10 mouse cellular contexts compared by ENCODE assay signal in the genomic region with DNA sequence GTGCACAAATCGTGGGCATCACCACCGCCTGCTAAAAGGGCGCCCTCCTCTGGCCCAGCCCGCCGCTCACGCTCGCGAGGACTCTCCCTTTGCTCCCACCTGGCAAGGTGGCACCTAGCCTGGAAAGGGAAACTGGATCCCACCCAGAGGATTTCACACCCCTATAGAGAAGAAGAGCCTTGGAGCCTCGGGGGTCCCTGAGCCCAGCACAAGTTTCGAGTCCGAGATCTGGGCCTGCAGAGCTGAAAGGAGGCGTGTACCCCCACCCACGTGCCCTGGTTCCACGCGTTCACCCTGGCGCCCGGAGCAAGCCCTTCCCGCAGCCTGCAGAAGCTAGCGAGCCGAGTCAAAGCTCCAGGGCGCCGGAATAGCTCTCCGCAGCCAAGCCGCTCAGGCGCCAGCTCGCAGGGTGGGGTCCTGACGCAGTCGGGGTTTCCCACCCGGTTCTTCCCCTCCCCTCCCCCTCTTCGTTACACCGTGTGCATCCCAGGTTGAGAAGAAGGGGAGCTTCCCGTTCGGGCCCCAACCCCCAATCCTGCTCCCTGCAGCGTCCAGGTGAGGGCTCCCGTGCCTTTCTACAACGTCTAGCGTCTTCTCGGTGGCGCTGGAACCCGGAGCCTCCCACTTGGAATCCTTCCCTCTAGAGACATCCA. TPM values are rescaled to one million over a fixed set of nuclear protein-coding genes. Genes with fewer than 3 reads are reported as not detected.
A peak's percentile ranks its signal among the peaks of the same experiment; 100 is the strongest.
DNase-seq lines count a peak whose midpoint lies in the region; ATAC-seq lines count a peak whose summit lies in the region.
"Had no signal": no experiment of that assay in that cellular context is flagged by ENCODE, and none has a peak within 500 bp of the region (broad histone marks: within the 10 kb centered on the region; RNA-seq: fewer than 3 reads in every experiment).

No protein-coding gene starts in this region.

- ATAC-seq in neural tube, embryonic 14.5 days (ENCODE audit: low read depth) = no peak

- H3K36me3 ChIP-seq in hindbrain, embryonic 10.5 days = no peaks in the 10 kb centered on the region
- H3K36me3 ChIP-seq in neural tube, embryonic 14.5 days (ENCODE audit: control insufficient read depth, insufficient read depth, low read length) = no peaks in the 10 kb centered on the region
- H3K36me3 ChIP-seq: heart, embryonic 15.5 days had no signal

- intact Hi-C loops in heart, postnatal 25 days (cut with DNase I) = no loop called here

- H3K4me2 ChIP-seq in neural tube, embryonic 14.5 days (ENCODE audit: low read depth, low read length) = peak overlapping the region; percentile 69
- H3K4me2 ChIP-seq: heart, embryonic 15.5 days had no signal

- no peak overlapping the region for H3K9ac ChIP-seq in neural tube, embryonic 14.5 days (replicated peaks; ENCODE audit: low read depth, low read length)
- H3K9ac ChIP-seq: heart, embryonic 15.5 days had no signal

- peak overlapping the region; percentile 13; the same call in 1 of the 2 replicates for H3K27ac ChIP-seq in hindbrain, embryonic 10.5 days
- no peak overlapping the region for H3K27ac ChIP-seq in neural tube, embryonic 14.5 days (ENCODE audit: low read depth, low read length)
- H3K27ac ChIP-seq: heart, embryonic 15.5 days had no signal

- DNase-seq in retina, postnatal 1 day = peak; percentile 35
- no peak for DNase-seq in retina, embryonic 14.5 days (ENCODE audit: low spot score)
- peak; percentile 86 for DNase-seq in cerebellum, postnatal 14 days
- DNase-seq in hindbrain, embryonic 10.5 days (ENCODE audit: low spot score) = no peak
- no peak for DNase-seq in layer of hippocampus, postnatal 36 days
- DNase-seq in gastrocnemius, postnatal 4 days (ENCODE audit: low spot score in 2 of 2) = no peak
- DNase-seq in heart, postnatal 25 days (ENCODE audit: low spot score) = no peak

- no peaks in the 10 kb centered on the region for H3K9me3 ChIP-seq in hindbrain, embryonic 10.5 days
- no peaks in the 10 kb centered on the region for H3K9me3 ChIP-seq in neural tube, embryonic 14.5 days (ENCODE audit: control insufficient read depth, low read length)
- H3K9me3 ChIP-seq: heart, embryonic 15.5 days had no signal

- peaks cover 79% of the 10 kb centered on the region for H3K4me1 ChIP-seq in hindbrain, embryonic 10.5 days (replicated peaks)
- H3K4me1 ChIP-seq in neural tube, embryonic 14.5 days (ENCODE audit: control insufficient read depth, insufficient read depth, low read length) = peaks cover 28% of the 10 kb centered on the region

- peaks cover 96% of the 10 kb centered on the region for H3K27me3 ChIP-seq in hindbrain, embryonic 10.5 days (ENCODE audit: insufficient read depth, poor library complexity, severe bottlenecking)
- peaks cover 12% of the 10 kb centered on the region for H3K27me3 ChIP-seq in neural tube, embryonic 14.5 days (ENCODE audit: control insufficient read depth, insufficient read depth, low read length)

- peak overlapping the region; percentile 63 for H3K4me3 ChIP-seq in hindbrain, embryonic 10.5 days
- H3K4me3 ChIP-seq in neural tube, embryonic 14.5 days (ENCODE audit: low read depth, low read length) = peak overlapping the region; percentile 63
- H3K4me3 ChIP-seq: heart, embryonic 15.5 days had no signal

- WGBS in hindbrain, embryonic 10.5 days = 3% methylated on average over 40 of the region's 40 CpGs
- 1% methylated on average over 38 of the region's 40 CpGs for WGBS in neural tube, embryonic 14.5 days

RNA-seq across cellular contexts. Expression of gene Igsf21, which starts 2.3 kb away (rescaled TPM):
- 6.7 and 13.8 TPM in 2 replicates for polyA plus RNA-seq in hindbrain, embryonic 10.5 days (2016; fragmentation: Nextera tagmentation; extraction: Ambion mirVana)
- polyA plus RNA-seq in neural tube, embryonic 14.5 days (2014; fragmentation: Nextera tagmentation; extraction: Ambion mirVana) = 77.0 and 95.1 TPM in 2 replicates
- total RNA-seq in layer of hippocampus, postnatal 36 days (2021) = 10 to 100 TPM; 35.3 to 38.7 TPM
- total RNA-seq in gastrocnemius, postnatal 4 days (2021) = under 1 TPM in 1 of 2 experiments, not detected in 1; 0.18 TPM
- total RNA-seq in heart, postnatal 25 days (2021) = under 1 TPM; 0.21 to 0.25 TPM
- polyA plus RNA-seq: liver, embryonic 16.5 days had no signal

Comparison
In these comparisons a context has a peak if more than half of its experiments do, and no peak if none do; other contexts are left out.
1. DNase-seq: peak in retina, postnatal 1 day (single experiment) and cerebellum, postnatal 14 days (2 of 2); none in retina, embryonic 14.5 days (single experiment), hindbrain, embryonic 10.5 days (single experiment), layer of hippocampus, postnatal 36 days (0 of 2), gastrocnemius, postnatal 4 days (0 of 2) and heart, postnatal 25 days (single experiment).
2. RNA of gene Igsf21, which starts 2.3 kb away (total RNA-seq): 35.3 to 38.7 TPM in layer of hippocampus, postnatal 36 days; 0.21 to 0.25 TPM in heart, postnatal 25 days and 0.18 TPM in gastrocnemius, postnatal 4 days; every median in the first group is over 10 times any median in the second.